Mouse (Mus musculus) kidney, adult 8-10 months (tissue): ENCODE measurements around the gene Tppp.
"Not testable (repeated sequence)": the region's sequence is repeated elsewhere in the genome, so short reads cannot be mapped to it uniquely, and the experiment has no call there.

Experiments used
- DNase-seq, 2 experiments: peaks; one replicate each; pipeline ENCODE4 v3.0.0; 2022

The Tppp gene

DNA sequence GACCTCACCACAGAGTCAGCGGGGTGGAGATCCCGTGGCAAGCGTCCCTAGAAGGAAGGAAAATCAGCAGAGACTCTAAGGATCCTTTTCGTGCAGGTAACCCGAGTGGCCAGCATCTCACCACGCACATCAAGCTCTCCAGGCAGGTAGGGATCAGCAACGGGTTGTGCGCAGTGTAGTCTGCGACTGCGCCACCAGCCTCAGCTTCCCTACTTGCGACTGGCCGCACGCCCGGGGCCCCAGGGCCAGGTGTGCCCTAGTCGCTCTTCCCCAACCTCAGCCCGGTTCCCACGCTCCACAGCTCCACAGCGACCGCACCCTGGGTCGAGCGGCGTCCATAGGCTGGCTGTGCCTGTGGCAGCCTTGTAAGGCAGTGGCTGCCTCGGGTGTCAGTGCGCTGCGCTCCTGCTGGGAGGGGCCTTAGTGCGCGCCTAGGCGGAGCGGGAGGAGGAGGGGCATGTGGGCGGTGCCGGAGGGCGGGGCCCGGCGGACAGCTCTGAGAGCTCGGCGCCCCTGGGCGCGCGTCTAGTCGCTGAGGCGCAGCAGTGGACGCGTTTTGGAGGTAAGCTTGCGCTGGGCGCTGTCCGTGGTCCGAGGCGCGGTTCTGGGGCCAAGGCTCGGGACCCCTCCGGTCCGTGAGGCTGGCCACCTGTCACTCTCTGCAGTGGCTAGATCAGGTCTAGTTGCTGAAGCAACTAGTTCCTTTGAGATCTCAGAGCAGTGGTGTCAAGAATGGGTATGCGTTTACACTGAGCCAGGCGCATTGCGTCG lies at the start of gene Tppp:
Tppp (plus strand) TSS at position 460 of the 771 bp plus-strand sequence.
- peak; percentile 92 to 95 for DNase-seq

DNA sequence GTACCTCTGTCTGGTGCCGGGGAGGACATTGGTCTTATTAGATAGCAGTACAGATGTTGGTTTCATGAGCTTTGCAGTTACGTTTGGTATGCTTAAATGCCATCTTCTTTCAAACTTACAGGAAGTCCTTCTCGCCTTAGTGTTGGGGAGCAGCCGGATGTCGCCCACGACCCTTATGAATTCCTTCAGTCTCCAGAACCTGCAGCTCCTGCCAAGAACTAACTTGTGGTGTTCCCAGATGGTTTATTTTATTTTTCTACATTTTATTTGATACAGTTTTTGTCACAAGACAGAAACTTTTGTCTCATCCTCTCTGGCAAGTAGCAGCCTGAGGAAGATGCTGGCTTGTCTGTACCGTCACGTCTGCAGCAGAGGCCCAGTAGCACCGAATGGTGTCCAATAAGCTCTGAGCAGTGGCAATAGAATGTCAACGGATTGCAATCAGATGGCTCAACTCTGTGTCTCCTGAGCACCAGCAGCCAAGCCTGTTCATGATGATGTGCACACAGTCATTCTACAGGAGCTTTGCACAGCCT lies 49.0 kb upstream of the Tppp start:
- no peak for DNase-seq

DNA sequence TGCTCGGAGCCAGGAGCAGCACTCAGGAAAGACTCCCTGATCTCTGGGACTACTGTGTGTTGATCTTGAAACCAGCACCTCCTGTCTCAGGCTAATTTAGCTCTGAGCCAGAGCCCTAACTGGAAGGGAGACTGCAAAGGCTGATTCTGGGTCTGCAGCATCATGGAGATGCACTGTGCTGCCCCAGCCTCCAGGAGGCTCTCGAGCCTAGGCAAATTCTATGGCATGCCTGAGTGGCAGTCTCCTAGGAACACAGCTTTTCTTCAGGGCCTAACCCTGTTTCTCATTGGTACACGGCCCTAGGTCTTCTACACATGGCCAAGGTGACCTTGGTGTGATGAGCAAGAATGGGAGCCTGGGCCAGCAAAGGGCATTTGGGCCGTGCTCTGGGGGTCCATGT lies 48.0 kb upstream of the Tppp start:
- no peak for DNase-seq

DNA sequence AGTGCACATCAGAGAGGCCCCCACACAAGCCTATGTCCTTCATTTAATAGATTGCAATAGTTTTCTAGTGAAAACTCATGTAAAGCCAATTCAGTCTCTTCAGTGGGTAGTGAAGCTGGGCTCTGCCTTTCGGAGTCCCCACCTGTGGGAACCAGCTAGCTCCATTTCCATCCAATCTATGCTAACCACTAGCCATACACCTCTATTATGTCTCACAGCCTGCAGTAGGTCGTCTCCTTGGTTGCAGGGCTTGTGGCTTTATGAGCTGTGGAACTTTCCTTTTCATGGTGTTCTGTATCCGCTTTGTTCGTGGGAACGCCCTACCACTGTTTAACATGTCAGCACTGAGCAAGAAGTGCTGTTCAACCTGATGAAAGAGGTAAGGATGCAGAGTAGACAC lies 45.7 kb upstream of the Tppp start, which contains the start of gene Zdhhc11:
Zdhhc11 (plus strand) TSS at position 301 of the 400 bp plus-strand sequence.
- DNase-seq, result no peak

DNA sequence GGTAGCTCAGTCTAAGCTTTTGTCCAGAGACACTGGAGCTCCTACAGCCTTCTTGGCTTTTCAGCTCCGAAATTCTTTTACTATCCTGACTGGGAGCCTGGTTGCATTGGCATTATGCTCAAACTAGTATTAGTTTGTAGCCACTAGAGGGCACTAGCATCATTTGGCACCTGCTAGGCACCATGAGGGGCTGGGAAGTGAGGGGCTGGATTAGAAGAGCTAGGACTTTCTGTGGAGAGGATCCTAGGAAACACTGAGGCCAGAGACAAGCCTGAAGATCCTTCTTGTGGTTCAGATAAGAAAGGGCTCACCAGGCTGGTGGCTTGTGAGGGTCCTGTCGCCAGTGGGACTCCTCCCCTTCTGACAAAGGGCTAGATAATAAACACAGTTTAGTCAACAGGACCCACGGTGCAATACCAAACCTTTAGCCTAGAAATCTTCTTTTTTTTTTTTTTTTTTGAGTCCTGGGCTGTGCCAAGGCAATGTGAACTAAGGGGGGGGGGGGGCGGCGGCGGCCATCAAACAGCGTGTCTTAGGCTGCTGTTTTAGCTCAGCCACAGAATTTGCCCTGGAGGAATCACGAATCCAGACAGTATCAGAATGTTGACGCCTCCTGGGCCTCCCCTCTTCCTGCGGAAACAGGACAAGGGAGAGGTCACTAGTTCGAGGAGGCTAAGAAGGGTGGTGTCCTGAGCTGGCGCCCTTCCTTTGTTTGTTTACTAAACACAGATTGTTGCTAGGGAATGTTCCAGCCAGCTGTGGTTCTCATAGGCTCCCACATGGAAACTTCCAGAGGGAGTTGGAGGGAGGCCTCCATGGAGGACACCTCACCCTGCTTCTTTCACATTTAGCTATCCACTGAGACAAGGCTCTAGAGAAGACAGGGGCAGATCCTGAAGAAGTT lies 38.4 kb upstream of the Tppp start:
- DNase-seq, result peak; percentile 76 to 82

DNA sequence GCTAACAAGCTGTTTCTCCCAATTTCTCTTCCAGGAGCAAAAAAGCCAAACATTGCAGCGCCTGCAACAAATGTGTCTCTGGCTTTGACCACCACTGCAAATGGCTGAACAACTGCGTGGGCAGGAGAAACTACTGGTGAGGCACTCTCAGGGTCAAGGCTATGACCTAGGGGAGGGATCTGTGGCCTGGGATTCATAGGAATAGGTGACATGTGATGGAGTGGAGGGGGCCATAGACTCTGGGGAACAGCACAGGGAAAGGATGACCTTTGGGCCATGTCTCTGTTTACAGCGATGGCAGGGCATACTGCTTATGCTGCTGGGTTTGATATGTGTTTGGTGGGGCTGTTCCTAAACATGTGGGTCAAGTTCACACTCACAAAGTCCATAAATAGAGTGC lies 34.7 kb upstream of the Tppp start:
- DNase-seq, result no peak

DNA sequence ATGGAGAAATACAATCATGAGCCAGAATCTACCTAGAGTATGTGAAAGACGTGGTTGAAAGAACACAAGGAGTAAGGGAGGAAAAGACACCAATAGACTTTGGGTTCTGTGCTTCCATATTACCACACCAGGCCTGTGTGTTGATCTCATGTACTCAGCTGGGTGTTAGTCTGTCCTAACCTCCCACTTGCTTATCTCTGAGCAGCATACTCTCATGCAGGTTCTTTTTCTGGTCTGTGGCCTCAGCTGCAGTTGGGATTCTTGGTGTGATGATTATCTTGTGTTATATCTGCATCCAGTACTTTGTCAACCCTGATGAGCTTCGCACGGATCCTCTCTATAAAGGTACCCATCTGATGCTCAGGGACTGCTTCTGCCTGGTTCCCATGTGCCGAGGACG lies 32.3 kb upstream of the Tppp start:
- no peak for DNase-seq

DNA sequence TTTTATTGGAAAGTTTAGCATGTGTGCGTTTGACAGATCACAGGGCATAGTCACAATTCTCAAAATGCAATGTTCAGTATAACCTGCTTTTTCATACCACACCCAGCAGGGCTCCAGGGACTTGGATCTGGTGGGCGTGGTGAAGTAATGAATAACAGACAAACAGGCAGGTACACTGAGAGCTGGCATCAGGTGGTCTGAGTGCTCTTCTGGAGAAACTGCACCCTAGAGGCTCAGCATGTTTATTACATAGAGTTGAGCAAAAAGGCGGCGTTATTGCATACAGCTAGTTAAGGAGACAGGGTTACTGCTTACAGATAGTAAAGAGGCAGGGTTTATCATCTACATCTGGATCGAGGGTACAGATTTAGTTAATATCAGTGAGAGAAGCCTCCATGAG lies 18.9 kb upstream of the Tppp start:
- DNase-seq, result no peak

DNA sequence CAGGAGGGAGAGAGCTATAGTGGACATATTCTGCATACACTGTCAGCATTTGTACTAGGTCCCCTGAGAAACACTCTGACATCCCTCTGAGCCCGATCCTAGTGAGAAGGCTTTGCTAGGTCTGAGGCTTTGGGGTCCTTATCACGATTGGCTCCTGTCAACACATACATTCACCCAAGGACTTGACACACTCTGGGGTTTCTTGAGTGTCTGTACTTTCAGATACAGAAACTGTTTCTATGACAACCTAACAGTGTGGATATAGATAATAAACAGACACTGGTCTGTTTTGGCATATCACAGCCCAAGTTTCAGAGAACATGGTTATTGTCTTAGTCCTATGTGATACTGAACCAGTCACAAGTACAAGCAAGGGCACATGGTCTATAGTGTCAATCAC lies 18.4 kb upstream of the Tppp start:
- no peak for DNase-seq

DNA sequence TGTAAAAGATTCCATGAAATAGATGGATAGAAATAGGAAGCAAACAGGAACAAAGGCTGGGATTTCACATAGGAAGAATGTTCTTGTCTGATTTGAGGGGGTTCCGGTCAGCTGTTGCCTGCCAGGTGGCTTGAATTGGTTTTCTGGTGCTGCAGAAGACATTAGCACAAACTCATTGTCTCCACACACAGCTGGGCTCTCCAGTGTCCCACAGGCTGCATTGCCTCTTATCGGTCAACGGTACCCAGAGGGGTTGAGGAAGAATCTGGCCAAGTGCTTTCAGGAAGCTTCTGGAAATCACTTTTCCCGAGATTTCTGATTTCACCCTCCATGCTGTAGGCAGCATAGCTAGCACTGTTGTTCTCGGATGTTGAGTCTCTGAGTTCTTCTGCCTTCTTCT lies 17.9 kb upstream of the Tppp start:
- DNase-seq, result no peak

DNA sequence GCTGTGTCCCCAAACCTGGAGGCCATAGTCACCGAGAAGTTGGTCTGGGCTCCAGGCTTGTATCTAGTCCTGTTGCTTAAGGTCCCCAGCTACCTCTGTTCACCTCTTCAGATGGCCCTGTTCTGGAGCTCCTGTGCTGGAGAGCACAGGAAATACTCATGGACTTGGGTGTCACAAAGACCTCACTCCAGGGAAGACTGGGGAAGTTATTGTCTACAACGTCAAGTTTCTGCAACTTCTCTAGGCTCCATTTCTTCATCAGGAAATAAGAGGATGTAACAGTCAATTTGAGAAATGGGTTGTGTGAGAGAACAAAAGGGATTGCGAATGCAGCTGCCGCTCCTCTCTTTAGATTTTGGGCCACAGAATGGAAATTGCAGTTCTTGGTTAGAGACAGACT lies 12.8 kb upstream of the Tppp start:
- DNase-seq, result no peak

DNA sequence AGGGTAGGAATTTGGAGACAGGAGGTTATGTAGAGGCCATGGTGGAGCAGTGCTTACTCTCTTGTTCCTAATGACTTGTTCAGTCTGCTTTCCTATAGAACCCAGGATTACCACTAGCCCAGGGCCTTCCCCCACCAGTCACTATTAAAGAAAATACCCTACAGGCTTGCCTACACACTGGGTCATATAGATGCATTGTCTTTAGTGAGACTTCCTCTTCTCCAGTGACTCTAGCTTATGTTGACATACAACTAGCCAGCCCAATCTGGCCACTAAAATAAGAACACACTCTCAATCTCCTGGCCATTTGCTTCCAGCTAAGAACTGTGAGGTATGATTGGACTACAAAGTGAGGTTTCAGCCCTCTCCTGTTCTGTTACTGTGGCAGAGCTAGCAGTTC lies 8.7 kb upstream of the Tppp start:
- DNase-seq, result no peak

DNA sequence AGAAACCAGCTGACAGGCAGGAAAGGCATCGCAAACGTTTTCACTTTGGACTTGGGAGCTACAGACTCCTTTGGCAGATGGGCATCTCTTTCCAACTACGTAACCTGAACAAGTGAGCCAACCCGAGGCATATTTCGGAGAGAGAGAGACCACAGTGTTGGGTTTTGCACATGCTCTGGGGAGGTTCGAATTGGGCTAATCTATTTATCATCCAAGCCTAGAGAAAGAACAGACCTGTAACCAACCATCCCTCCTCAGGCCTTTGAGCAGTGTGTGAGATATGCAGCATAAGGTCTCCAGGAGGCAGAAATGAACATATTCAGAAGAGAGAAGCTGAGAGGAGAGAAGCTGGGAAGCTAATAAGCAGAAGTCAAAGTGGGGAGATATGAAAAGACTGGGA lies 8.2 kb upstream of the Tppp start:
- DNase-seq, result no peak

DNA sequence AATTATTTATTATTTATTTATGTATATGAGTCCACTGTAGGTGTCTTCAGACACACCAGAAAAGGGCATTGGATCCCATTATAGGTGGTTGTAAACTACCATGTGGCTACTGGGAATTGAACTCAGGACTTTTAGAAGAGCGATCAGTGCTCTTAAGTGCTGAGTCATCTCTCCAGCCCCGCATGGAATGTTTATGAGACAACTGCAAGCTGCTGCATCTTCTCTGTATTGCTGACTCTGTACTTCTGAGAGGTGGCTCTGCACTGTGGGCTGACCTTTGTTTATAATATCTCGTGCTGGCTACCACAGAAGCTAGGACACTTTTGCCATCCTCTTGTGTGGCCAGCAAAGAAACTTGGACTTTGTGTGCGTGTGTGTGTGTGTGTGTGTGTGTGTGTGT lies 7.7 kb upstream of the Tppp start:
- no peak for DNase-seq

DNA sequence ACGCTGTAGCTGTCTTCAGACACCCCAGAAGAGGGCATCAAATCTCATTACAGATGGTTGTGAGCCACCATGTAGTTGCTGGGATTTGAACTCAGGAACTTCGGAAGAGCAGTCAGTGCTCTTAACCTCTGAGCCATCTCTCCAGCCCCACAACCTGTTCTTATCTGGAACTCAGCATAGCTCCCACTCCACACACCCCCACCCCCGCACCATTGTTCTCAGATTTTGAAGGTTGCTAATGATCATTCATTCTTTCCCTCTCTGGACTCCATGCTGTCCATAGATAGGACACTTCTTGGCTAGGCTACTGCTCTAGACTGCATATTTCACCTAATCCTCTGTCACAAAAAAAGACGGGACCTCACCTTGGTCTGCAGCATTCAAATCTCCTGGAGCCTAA lies 2.3 kb upstream of the Tppp start:
- DNase-seq, result not testable (repeated sequence)

DNA sequence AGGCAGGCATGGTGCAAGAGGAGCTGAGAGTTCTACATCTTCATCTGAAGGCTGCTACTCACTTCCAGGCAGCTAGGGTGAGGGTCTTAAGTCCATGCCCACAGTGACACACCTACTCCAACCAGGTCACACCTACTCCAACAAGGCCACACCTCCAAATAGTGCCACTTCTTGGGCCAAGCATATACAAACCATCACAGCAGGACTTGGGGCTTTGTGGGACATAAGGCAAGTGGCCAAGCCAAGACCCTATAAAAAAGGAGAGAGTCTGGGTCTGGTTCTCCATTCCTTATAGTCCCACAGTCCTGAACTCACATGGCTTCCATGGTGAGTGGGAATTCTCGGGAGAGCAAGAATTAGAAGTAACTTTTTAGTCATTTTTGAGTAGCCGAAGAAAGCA lies 991 bp upstream of the Tppp start:
- not testable (repeated sequence) for DNase-seq

DNA sequence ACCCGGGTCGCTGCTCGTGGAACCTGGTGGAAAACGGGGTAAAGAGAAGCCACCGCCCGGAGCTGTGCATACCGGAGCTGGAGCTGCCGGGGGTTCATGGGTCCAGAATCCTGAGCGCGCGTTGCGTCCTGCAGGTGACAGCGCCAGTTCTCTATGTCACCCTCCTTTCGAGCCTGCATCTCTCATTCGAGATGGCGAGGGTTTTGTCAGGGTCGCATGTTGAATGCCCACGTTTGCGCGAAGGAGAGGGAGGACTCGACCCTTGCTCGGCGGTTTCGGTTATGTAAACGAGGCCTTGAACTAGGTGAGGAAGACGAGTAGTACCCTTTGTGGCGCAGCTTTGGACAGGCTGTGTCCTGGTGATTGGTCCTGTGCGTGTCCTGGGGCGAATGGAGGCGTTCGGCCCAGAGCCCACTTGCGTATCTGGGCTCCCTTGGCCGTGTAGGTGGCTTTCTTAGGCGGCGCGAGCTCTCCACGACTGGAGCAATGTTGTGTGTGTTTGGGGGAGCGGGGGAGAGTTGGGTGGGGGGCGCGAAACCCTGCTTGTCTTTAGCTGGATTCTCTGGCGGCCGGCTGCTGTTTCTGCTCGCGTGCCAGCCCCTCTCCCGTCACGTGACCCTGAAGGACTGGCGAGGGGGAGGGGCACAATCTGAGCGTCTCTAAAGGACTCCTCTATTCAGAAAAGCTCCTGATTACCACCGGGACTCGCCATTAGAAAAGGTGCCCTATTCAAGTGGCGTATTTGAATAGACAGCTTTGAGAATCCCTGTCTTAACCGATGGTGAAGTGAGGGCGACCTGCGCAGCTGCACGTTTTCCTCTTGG lies 796 bp downstream of the Tppp start:
- DNase-seq, result peak; percentile 47 to 55

DNA sequence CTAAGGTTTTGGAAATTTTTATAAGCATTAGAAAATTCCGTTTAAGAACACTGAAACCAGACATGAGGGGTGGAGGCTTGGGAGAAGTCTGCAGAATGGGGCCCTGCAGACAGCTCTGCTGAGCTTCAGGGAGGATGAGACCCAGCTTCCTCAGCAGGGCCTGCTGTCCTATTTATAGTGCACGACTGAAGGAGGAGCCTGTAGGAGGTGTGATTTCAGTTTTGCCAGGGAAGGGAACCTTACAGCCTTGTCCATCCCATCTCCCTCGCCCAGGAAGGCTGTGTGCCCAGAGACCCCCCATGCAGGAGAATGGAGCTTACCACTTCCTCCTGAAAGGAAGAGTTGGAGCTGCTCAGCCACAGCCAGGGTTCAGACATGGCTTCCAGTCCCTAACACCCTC lies 1.5 kb downstream of the Tppp start:
- no peak for DNase-seq

DNA sequence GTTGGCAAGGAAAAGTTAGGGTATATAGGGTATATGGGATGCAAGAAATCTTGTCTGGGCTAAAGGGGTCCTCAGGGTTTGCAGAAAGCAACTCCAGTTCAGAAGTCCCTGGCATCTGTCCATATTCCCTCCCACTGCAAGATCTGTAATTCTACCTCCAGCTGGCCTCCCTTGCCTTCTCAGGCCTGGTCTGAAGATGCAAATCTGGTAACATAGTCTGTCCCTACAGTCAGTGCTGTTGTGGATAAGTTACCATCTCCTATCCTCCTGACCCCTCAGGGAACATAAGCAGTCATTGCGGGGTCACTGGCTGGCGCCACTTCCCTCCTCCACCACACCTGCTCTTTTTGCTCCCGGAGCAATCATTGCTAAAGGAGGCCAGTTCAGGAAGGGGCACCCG lies 6.7 kb downstream of the Tppp start:
- no peak for DNase-seq

DNA sequence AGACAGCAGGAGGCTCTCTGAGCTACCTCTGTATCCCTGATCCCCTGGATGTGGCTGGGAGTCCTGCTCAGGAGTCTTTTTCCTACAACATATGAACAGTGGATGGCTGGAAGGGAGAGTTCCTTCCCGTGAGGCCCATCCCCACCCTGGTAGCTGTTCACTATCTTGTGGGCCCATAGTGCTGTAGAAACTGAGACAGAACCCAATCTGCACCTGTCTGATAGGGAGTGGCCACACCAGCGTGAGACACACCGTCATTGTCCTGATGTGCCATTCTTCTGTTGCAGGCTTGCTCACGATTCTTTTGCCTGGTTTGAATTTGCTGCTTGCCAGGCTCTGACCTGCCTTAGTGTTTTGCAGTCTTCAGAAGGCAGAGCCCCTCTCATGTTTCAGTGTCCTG lies 8.2 kb downstream of the Tppp start:
- DNase-seq, result no peak

DNA sequence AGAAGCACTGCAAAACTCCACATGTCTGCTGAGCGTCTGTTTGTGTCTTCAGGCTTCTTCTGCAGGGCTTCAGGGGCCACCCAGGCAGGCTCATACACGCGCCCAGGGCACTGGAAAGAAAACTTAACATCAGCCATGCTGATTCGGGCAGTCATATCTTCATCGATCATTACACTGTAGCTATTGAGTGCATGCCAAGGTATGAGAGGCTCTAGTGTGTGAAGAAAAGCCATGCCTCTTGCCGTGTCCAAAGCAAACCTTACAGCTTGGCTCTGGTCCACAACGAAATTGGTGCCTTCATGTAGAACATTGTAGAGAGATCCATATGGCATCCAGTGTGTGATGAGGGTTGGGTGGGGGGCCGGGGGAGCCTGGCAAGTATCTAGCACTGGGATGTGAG lies 9.8 kb downstream of the Tppp start:
- DNase-seq, result not testable (repeated sequence)

DNA sequence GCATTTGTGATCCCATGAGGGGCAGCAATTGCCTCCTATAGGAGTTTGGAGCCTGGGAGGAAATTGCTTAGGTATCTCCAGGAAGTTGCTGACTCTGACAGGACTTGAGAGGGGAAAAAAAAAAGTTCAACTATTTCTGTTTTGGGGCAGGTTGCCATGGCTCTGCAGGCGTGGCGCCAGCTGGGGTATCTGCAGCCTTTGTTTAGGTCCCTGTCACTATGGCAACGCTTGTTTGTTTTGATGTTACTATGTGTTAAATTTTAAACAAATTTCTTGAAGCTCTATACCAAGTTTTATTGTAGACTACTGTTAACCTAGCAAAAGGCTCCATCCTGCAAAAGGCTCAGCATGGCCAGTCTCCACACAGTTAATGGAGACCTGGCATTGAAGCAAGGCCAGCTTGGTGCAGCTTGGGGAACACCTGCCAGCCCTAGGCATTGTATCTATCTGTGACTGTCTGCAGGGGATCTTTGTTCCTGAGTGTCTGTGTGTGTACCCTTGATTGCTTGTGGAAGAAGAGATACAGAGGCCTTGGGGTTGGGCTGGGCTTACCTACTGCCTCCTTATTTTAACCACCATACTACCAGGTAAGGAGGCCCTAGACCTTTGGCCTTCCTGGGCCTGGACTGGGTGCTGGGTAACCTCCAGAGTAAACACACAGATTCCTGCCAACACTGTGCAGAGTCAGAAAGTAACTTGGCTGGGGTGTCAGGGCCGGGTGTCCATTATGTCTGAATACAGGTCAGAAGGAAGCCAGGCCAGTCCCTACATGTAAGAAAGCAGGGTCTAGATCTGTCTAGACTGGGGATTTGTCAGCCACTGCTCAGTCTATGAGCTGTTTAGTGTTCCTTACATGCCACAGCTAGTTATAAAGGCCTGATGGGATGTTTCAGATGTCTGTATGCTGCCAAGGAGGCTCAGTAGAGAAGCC lies 16.2 kb downstream of the Tppp start:
- DNase-seq, result peak; percentile 36 to 54
